Mouse (Mus musculus): ENCODE results near the gene Rdh16.
"Not testable (repeated sequence)": the region's sequence is repeated elsewhere in the genome, so short reads cannot be mapped to it uniquely, and the experiment has no call there.

DNA sequence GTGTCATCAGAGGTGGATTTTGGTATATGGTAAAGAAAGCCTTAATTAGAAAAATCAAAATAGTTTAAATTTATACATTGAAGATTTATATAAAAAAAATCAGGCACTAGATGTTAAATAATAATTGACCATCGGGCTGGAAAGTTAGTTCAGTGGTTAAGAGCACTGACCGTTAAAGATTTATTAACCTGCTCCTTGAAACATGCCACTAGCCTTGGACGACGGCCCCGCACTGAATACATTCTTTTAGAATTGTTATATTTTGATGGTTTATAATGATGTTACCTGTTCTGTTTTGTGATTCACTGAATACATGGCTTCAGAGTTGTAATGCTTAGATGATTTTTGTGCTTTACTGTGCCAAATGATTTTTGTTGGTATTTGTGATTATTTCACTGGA, 45.0 kb downstream of the Rdh16 start:
- TF ChIP-seq CTCF (IDR thresholded peaks at IDR 0.05; ENCODE audit: borderline replicate concordance, insufficient read depth, low read length); POLR2A (IDR thresholded peaks at IDR 0.05; ENCODE audit: low read depth, low read length): not testable (repeated sequence)
